Comparison of ENCODE assay signal across 7 mouse cellular contexts in the genomic region with DNA sequence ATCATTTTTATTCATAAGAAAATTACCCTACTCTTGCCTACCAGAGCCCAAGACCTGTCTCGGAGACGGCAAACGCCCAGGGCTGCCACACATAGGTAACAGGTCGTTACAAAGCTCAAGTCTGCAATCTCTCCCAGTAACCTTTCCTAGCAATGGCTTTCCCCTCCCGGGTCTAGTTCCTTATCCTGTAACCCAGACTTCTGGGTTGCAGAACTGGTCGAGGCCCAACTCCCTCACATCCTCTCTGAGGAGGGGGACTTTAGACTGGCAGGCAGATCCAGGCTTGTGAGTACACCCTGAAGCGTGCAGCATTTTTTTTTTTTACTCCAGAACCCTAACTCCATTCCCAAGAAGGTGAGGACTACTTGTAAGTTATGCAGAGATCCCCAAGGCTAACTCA. TPM values are rescaled to one million over a fixed set of nuclear protein-coding genes. Genes with fewer than 3 reads are reported as not detected.
DNase-seq lines count a peak whose midpoint lies in the region; ATAC-seq lines count a peak whose summit lies in the region.
"Not testable (repeated sequence)": the region's sequence is repeated elsewhere in the genome, so short reads cannot be mapped to it uniquely, and the experiment has no call there.

No protein-coding gene starts in this region.

- not testable (repeated sequence) for ATAC-seq in forebrain, embryonic 12.5 days (ENCODE audit: low FRiP score); heart, embryonic 16.5 days (replicated peaks; ENCODE audit: extremely low read depth, insufficient read depth, low FRiP score); liver, embryonic 11.5 days (replicated peaks; ENCODE audit: low FRiP score); neural tube, embryonic 14.5 days (ENCODE audit: low read depth)
- 0 out of 2 replicates have a peak, but pooled peaks have one; percentile 7 for ATAC-seq in intestine, embryonic 16.5 days

- H3K27ac ChIP-seq in forebrain, embryonic 12.5 days; heart, embryonic 16.5 days (ENCODE audit: low read length); intestine, embryonic 16.5 days (ENCODE audit: low read length); liver, embryonic 11.5 days (ENCODE audit: low read depth, low read length); midbrain, embryonic 10.5 days (replicated peaks); neural tube, embryonic 14.5 days (ENCODE audit: low read depth, low read length): not testable (repeated sequence)

- H3K4me3 ChIP-seq in forebrain, embryonic 12.5 days (replicated peaks): peak overlapping the region; percentile 67
- H3K4me3 ChIP-seq in heart, embryonic 16.5 days (ENCODE audit: low read length): peak overlapping the region; percentile 71
- H3K4me3 ChIP-seq in intestine, embryonic 16.5 days (ENCODE audit: low read length): peak overlapping the region; percentile 72
- H3K4me3 ChIP-seq in liver, embryonic 11.5 days (ENCODE audit: low read depth, low read length): peak overlapping the region; percentile 57
- H3K4me3 ChIP-seq in midbrain, embryonic 10.5 days: peak overlapping the region; percentile 70
- peak overlapping the region; percentile 62 for H3K4me3 ChIP-seq in neural tube, embryonic 14.5 days (ENCODE audit: low read depth, low read length)

- DNase-seq in ZHBTc4 (ENCODE audit: low read depth, low spot score): peak; percentile 18
- not testable (repeated sequence) for DNase-seq in liver, embryonic 11.5 days (ENCODE audit: low spot score)
- peak; percentile 11 for DNase-seq in midbrain, embryonic 10.5 days (ENCODE audit: low spot score)

- peak overlapping the region; percentile 91 for H3K9ac ChIP-seq in forebrain, embryonic 12.5 days
- H3K9ac ChIP-seq in heart, embryonic 16.5 days (ENCODE audit: low read length); liver, embryonic 11.5 days (ENCODE audit: low read depth, low read length); neural tube, embryonic 14.5 days (replicated peaks; ENCODE audit: low read depth, low read length): not testable (repeated sequence)
- peak overlapping the region; percentile 87; the same call in 1 of the 2 replicates for H3K9ac ChIP-seq in intestine, embryonic 16.5 days (ENCODE audit: low read depth, low read length)

- H3K36me3 ChIP-seq in forebrain, embryonic 12.5 days (replicated peaks); heart, embryonic 16.5 days (ENCODE audit: control insufficient read depth, insufficient read depth); intestine, embryonic 16.5 days (ENCODE audit: control insufficient read depth, insufficient read depth, low read length); liver, embryonic 11.5 days (ENCODE audit: control insufficient read depth, insufficient read depth, low read length); midbrain, embryonic 10.5 days; neural tube, embryonic 14.5 days (ENCODE audit: control insufficient read depth, insufficient read depth, low read length): not testable (repeated sequence)

- peaks cover 17% of the 10 kb centered on the region for H3K4me1 ChIP-seq in forebrain, embryonic 12.5 days
- H3K4me1 ChIP-seq in heart, embryonic 16.5 days (ENCODE audit: control insufficient read depth, insufficient read depth, low read length): peaks cover 14% of the 10 kb centered on the region
- H3K4me1 ChIP-seq in intestine, embryonic 16.5 days (ENCODE audit: control insufficient read depth, insufficient read depth, low read length); liver, embryonic 11.5 days (replicated peaks; ENCODE audit: control insufficient read depth, insufficient read depth, low read length); neural tube, embryonic 14.5 days (ENCODE audit: control insufficient read depth, insufficient read depth, low read length): not testable (repeated sequence)
- H3K4me1 ChIP-seq in midbrain, embryonic 10.5 days: peaks cover 19% of the 10 kb centered on the region

- not testable (repeated sequence) for H3K9me3 ChIP-seq in forebrain, embryonic 12.5 days; heart, embryonic 16.5 days (replicated peaks; ENCODE audit: control insufficient read depth, low read length); intestine, embryonic 16.5 days (ENCODE audit: control insufficient read depth, low read length); liver, embryonic 11.5 days (ENCODE audit: control insufficient read depth, low read length); midbrain, embryonic 10.5 days (replicated peaks); neural tube, embryonic 14.5 days (ENCODE audit: control insufficient read depth, low read length)

- WGBS in forebrain, embryonic 12.5 days: 66% methylated on average over 7 of the region's 7 CpGs
- 57% methylated on average over 7 of the region's 7 CpGs for WGBS in heart, embryonic 16.5 days
- 54% methylated on average over 7 of the region's 7 CpGs for WGBS in intestine, embryonic 16.5 days
- 54% methylated on average over 7 of the region's 7 CpGs for WGBS in liver, embryonic 11.5 days
- WGBS in midbrain, embryonic 10.5 days: 62% methylated on average over 7 of the region's 7 CpGs
- 55% methylated on average over 6 of the region's 7 CpGs for WGBS in neural tube, embryonic 14.5 days

- H3K27me3 ChIP-seq in forebrain, embryonic 12.5 days; heart, embryonic 16.5 days (ENCODE audit: control insufficient read depth, insufficient read depth, low read length); intestine, embryonic 16.5 days (replicated peaks; ENCODE audit: control insufficient read depth, insufficient read depth, low read length); liver, embryonic 11.5 days (replicated peaks; ENCODE audit: control insufficient read depth, insufficient read depth, low read length); neural tube, embryonic 14.5 days (ENCODE audit: control insufficient read depth, insufficient read depth, low read length): not testable (repeated sequence)
- H3K27me3 ChIP-seq in midbrain, embryonic 10.5 days (ENCODE audit: low read depth, poor library complexity, severe bottlenecking): peaks cover 20% of the 10 kb centered on the region

- peak overlapping the region; percentile 92 for H3K4me2 ChIP-seq in forebrain, embryonic 12.5 days
- H3K4me2 ChIP-seq in heart, embryonic 16.5 days (ENCODE audit: low read depth, low read length): peak overlapping the region; percentile 71
- H3K4me2 ChIP-seq in intestine, embryonic 16.5 days (ENCODE audit: low read depth, low read length): peak overlapping the region; percentile 92
- H3K4me2 ChIP-seq in liver, embryonic 11.5 days: peak overlapping the region; percentile 83
- peak overlapping the region; percentile 88 for H3K4me2 ChIP-seq in neural tube, embryonic 14.5 days (ENCODE audit: low read depth, low read length)

RNA-seq across cellular contexts. Expression of gene Dynlt1b, which starts 46.0 kb away (rescaled TPM):
- 683 and 693 TPM in 2 replicates for polyA plus RNA-seq in forebrain, embryonic 12.5 days (2016; fragmentation: Nextera tagmentation; extraction: Ambion mirVana)
- 391 and 399 TPM in 2 replicates for polyA plus RNA-seq in heart, embryonic 16.5 days (2015; fragmentation: Nextera tagmentation; extraction: Ambion mirVana)
- polyA plus RNA-seq in intestine, embryonic 16.5 days (2015; fragmentation: Nextera tagmentation; extraction: Ambion mirVana): 546 and 548 TPM in 2 replicates
- polyA plus RNA-seq in liver, embryonic 11.5 days (2014; fragmentation: Nextera tagmentation; extraction: Ambion mirVana): 327 and 369 TPM in 2 replicates
- 527 and 611 TPM in 2 replicates for polyA plus RNA-seq in midbrain, embryonic 10.5 days (2016; fragmentation: Nextera tagmentation; extraction: Ambion mirVana)
- 1,448 and 1,501 TPM in 2 replicates for polyA plus RNA-seq in neural tube, embryonic 14.5 days (2014; fragmentation: Nextera tagmentation; extraction: Ambion mirVana)
